Mouse (Mus musculus) CH12.LX (cell line): ENCODE measurements around the gene Ing1. TPM values are rescaled to one million over a fixed set of nuclear protein-coding genes. Genes with fewer than 3 reads are reported as not detected.
"Not testable (repeated sequence)": the region's sequence is repeated elsewhere in the genome, so short reads cannot be mapped to it uniquely, and the experiment has no call there.

Experiments used
- DNase-seq: peaks from one replicate; pipeline ENCODE4 v3.0.0-alpha.2; 2013; ENCODE audit errors: extremely low read depth
- H3K27ac ChIP-seq: 2 replicates; pipeline ENCODE4 v1.5.1; 2012; ENCODE audit warnings: low read depth, mild to moderate bottlenecking, control low read depth, moderate library complexity; ENCODE audit not compliant: insufficient read depth
- H3K27me3 ChIP-seq: replicated peaks from 2 replicates; pipeline ENCODE3; 2012; ENCODE audit warnings: inconsistent platforms
- H3K36me3 ChIP-seq, 2 experiments: replicated peaks in 1 of 2; 2 replicates each; pipeline versions ENCODE3 to v1.6.1; 2012; ENCODE audit warnings: inconsistent platforms in 1 of 2, low read length in 1 of 2, mild to moderate bottlenecking in 1 of 2, mixed read lengths in 1 of 2, moderate library complexity in 1 of 2; ENCODE audit not compliant: control insufficient read depth in 1 of 2, insufficient read depth in 1 of 2
- H3K4me1 ChIP-seq, 2 experiments: 2 replicates each; pipeline ENCODE4 v1.6.1; 2012; ENCODE audit warnings: inconsistent platforms in 1 of 2, moderate library complexity in 1 of 2; ENCODE audit not compliant: insufficient read depth in 2 of 2, control insufficient read depth in 1 of 2
- H3K4me2 ChIP-seq: 2 replicates; pipeline ENCODE4 v1.6.1; 2012; ENCODE audit warnings: low read depth, mild to moderate bottlenecking, control low read depth; ENCODE audit not compliant: poor library complexity, insufficient read depth, severe bottlenecking
- H3K4me3 ChIP-seq, 3 experiments: fragments of 150-350 bp in 1 of 3; sonication (generic) in 1 of 3; replicated peaks in 1 of 3; 2 replicates each; pipeline versions ENCODE3 to v1.5.1; 2011 to 2012; ENCODE audit warnings: low read depth in 2 of 3, low read length in 2 of 3, mild to moderate bottlenecking in 2 of 3, moderate library complexity in 2 of 3, control low read depth in 1 of 3, improper control_type of control experiment in 1 of 3, inconsistent platforms in 1 of 3, mixed read lengths in 1 of 3; ENCODE audit not compliant: poor library complexity in 1 of 3
- H3K79me2 ChIP-seq: replicated peaks from 2 replicates; pipeline ENCODE4 v1.6.1; 2012; ENCODE audit warnings: mild to moderate bottlenecking, moderate library complexity; ENCODE audit not compliant: control insufficient read depth, poor library complexity, insufficient read depth, severe bottlenecking; ENCODE audit errors: extremely low read depth
- H3K9ac ChIP-seq: 2 replicates; pipeline ENCODE4 v1.6.1; 2012; ENCODE audit warnings: low read depth, mild to moderate bottlenecking, control low read depth, moderate library complexity; ENCODE audit not compliant: insufficient read depth
- H3K9me3 ChIP-seq: replicated peaks from 2 replicates; pipeline ENCODE3; 2012; ENCODE audit warnings: low read length, inconsistent platforms, mixed read lengths
- BHLHE40 ChIP-seq: IDR thresholded peaks from 2 replicates; pipeline ENCODE4 v1.6.1; 2011; ENCODE audit warnings: mild to moderate bottlenecking, low read depth, low read length, improper control_type of control experiment
- CHD1 ChIP-seq: IDR thresholded peaks from 2 replicates; pipeline ENCODE4 v1.6.1; 2012; ENCODE audit warnings: low read depth, low read length, improper control_type of control experiment, inconsistent platforms
- CHD2 ChIP-seq: IDR thresholded peaks from 2 replicates; pipeline ENCODE4 v1.6.1; 2011; ENCODE audit warnings: low read length, improper control_type of control experiment
- ETS1 ChIP-seq: conservative IDR thresholded peaks from 2 replicates; pipeline ENCODE4 v1.6.1; 2012; ENCODE audit warnings: low read depth, mild to moderate bottlenecking, inconsistent platforms, low read length, improper control_type of control experiment, moderate library complexity
- GABPA ChIP-seq: IDR thresholded peaks from 2 replicates; pipeline ENCODE4 v1.6.1; 2012; ENCODE audit warnings: low read depth, low read length, improper control_type of control experiment, inconsistent platforms; ENCODE audit not compliant: insufficient replicate concordance
- HCFC1 ChIP-seq: IDR thresholded peaks from 2 replicates; pipeline ENCODE4 v1.6.1; 2012; ENCODE audit warnings: low read depth, mild to moderate bottlenecking, inconsistent platforms, low read length, improper control_type of control experiment
- JUND ChIP-seq: conservative IDR thresholded peaks from 2 replicates; pipeline ENCODE4 v1.6.1; 2011; ENCODE audit warnings: low read depth, low read length, improper control_type of control experiment
- MAX ChIP-seq: IDR thresholded peaks from 2 replicates; pipeline ENCODE4 v1.6.1; 2011; ENCODE audit warnings: low read length, improper control_type of control experiment
- MEF2A ChIP-seq: IDR thresholded peaks from 2 replicates; pipeline ENCODE4 v1.6.1; 2014; ENCODE audit warnings: low read depth, mild to moderate bottlenecking, inconsistent platforms, low read length, improper control_type of control experiment, borderline replicate concordance
- MXI1 ChIP-seq: IDR thresholded peaks from 2 replicates; pipeline ENCODE4 v1.6.1; 2011; ENCODE audit warnings: mild to moderate bottlenecking, low read depth, low read length, improper control_type of control experiment
- POLR2A ChIP-seq: IDR thresholded peaks from 2 replicates; pipeline ENCODE4 v1.6.1; 2011; ENCODE audit warnings: low read depth, mild to moderate bottlenecking, improper control_type of control experiment, low read length
- RAD21 ChIP-seq: IDR thresholded peaks from 2 replicates; pipeline ENCODE4 v1.6.1; 2011; ENCODE audit warnings: low read depth, mild to moderate bottlenecking, low read length, improper control_type of control experiment, moderate library complexity
- UBTF ChIP-seq: IDR thresholded peaks from 2 replicates; pipeline ENCODE4 v1.6.1; 2012; ENCODE audit warnings: low read depth, mild to moderate bottlenecking, inconsistent platforms, low read length, improper control_type of control experiment, moderate library complexity
- USF1 ChIP-seq: IDR thresholded peaks from 2 replicates; pipeline ENCODE4 v1.6.1; 2014; ENCODE audit warnings: low read depth, mild to moderate bottlenecking, inconsistent platforms, low read length, improper control_type of control experiment
- USF2 ChIP-seq: conservative IDR thresholded peaks from 2 replicates; pipeline ENCODE4 v1.6.1; 2011; ENCODE audit warnings: low read depth, low read length, improper control_type of control experiment
- ZNF384 ChIP-seq: IDR thresholded peaks from 2 replicates; pipeline ENCODE4 v1.6.1; 2012; ENCODE audit warnings: low read depth, low read length, improper control_type of control experiment, inconsistent platforms
- dilution Hi-C: fragments of 300-500 bp; cut with MboI; formaldehyde crosslinking; loops from 2 replicates; pipeline ENCODE4 v1.14.3; 2020; ENCODE audit warnings: low sequenced_read_pairs; ENCODE audit not compliant: extremely low pct_unique_long_range_greater_than_20kb, extremely low pct_ligation_motif_present
- in situ Hi-C: fragments of 300-500 bp; cut with MboI; formaldehyde crosslinking; loops from 3 replicates; pipeline ENCODE4 v1.14.3; 2019; ENCODE audit warnings: low sequenced_read_pairs, low pct_ligation_motif_present, low pct_unique_long_range_greater_than_20kb, mixed read lengths
- polyA plus RNA-seq: library from polyadenylated mRNA; unstranded; fragments of >175 nt; gene quantifications from 2 replicates; pipeline ENCODE4 v1.2.1, GENCODE M21; 2012; ENCODE audit warnings: low read depth; ENCODE audit not compliant: insufficient read length
- total RNA-seq, 2 experiments: library from RNA; depleted of rRNA; stranded (reverse); fragments of 300-350 nt in 1 of 2; fragments of >200 nt in 1 of 2; gene quantifications; 2 replicates each; pipeline ENCODE4 v1.2.3; 2012 to 2014

Ing1 gene
- total and polyA plus RNA-seq, 3 experiments, result 30.9 to 47.8 (median 33.8) TPM

DNA sequence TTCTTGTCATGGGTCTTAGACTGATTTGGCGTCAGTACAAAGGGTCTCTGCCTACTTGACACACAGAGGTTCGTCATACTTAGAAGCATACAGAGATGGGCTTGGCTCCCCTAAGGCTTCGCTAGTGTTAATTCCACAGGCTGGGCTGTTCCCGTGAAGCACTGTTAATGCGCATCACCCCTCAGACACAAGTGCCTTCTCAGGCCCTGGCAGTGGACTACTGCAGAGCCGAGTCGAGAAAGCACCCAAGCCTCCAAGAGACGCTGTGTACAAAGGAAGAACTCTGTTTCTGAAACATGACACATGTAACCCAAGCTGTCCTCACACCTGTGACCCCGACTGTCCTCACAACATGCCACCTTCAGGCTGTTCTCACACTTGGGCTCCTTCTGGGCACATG, 4.8 kb downstream of the Ing1 start:
- Histone ChIP-seq H3K27me3 (no peaks in the 10 kb centered on the region), H3K4me1 (peaks cover 18 to 39% of the 10 kb centered on the region in 2 experiments), H3K27ac (no peak overlapping the region), H3K36me3 (peaks cover 17 to 41% of the 10 kb centered on the region in 2 experiments), H3K9ac (no peak overlapping the region), H3K4me3 (no peak overlapping the region), H3K4me2 (no peak overlapping the region), H3K9me3 (peaks cover 4% of the 10 kb centered on the region), H3K79me2 (peaks cover 45% of the 10 kb centered on the region)
- DNase-seq, result no peak
- dilution Hi-C loops (no loop called here), in situ Hi-C loops (no loop called here)
- no peak for TF ChIP-seq MEF2A
- TF ChIP-seq JUND, result no peak
- no peak for TF ChIP-seq BHLHE40
- TF ChIP-seq MXI1, result no peak
- TF ChIP-seq UBTF, result no peak
- no peak for TF ChIP-seq CHD2
- no peak for TF ChIP-seq HCFC1
- TF ChIP-seq RAD21, result no peak
- no peak for TF ChIP-seq USF1
- TF ChIP-seq USF2, result no peak

DNA sequence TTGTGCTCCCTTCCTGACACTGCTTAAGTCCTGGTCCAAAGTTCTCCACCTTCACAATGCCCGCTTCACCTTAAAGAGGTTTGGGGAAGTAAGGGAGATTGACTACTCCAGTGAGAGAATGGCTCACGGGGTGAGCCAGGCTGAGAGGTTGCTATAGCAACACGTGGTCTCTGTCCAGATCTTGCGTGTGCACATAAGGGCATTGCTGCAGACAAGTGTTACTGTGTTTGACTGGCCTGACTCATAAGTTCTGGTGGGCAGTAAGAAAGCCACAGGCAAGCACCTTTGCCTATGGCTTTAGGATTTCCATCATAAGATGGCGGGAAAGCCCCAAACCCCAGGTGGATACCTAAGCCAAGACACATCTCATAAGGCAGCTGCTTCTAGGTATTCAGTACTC, 8.9 kb downstream of the Ing1 start:
- Histone ChIP-seq H3K79me2 (peaks cover 29% of the 10 kb centered on the region), H3K9me3 (peaks cover 6% of the 10 kb centered on the region), H3K27ac (no peak overlapping the region), H3K9ac (no peak overlapping the region), H3K4me3 (peak overlapping the region in 1 of 3 experiments; percentile 11), H3K4me1 (peaks cover 18 to 38% of the 10 kb centered on the region in 2 experiments), H3K36me3 (peaks cover 24 to 49% of the 10 kb centered on the region in 2 experiments), H3K4me2 (peak overlapping the region; percentile 41; the same call in 1 of the 2 replicates), H3K27me3 (no peaks in the 10 kb centered on the region)
- DNase-seq, result peak; percentile 57
- in situ Hi-C loops (no loop called here), dilution Hi-C loops (no loop called here)
- TF ChIP-seq BHLHE40 (peak; percentile 22; the same call in 1 of the 2 replicates), CHD1 (no peak), MXI1 (0 out of 2 replicates have a peak, but pooled peaks have one; percentile 45), ETS1 (peak; percentile 23; the same call in 1 of the 2 replicates)

DNA sequence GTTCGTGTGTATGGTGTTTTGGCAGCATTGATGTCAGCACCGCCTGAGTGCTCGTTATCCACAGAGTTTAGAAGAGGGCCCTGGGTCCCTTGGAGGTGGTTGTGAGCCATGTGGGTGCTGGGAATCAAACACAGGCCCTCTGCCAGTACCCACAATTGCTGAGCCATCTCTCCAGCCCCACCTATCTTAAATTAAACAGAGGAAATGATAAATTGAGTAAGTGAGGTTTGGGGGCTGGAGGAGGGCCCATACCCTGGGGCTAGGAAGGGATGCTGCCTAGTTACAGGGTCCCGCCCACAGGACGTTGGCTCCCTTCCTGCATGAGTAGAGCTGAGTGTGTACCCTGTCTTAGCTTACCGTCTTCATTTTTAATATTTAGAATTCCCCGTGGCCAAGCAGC, 9.3 kb downstream of the Ing1 start:
- peaks cover 17 to 36% of the 10 kb centered on the region in 2 experiments for H3K4me1 ChIP-seq
- no peak overlapping the region for H3K4me2 ChIP-seq
- H3K4me3 ChIP-seq, result no peak overlapping the region
- TF ChIP-seq GABPA, result no peak
- no peak for TF ChIP-seq UBTF
- TF ChIP-seq MAX, result no peak
- TF ChIP-seq HCFC1, result no peak
- no peak for TF ChIP-seq USF2
- no peak for TF ChIP-seq ZNF384
- no peak for TF ChIP-seq POLR2A
- TF ChIP-seq, all 38 proteins: peak for 0
- Histone ChIP-seq H3K27me3 (no peaks in the 10 kb centered on the region), H3K36me3 (peaks cover 24 to 49% of the 10 kb centered on the region in 2 experiments), H3K79me2 (peaks cover 24% of the 10 kb centered on the region), H3K27ac (no peak overlapping the region), H3K9me3 (peaks cover 6% of the 10 kb centered on the region), H3K9ac (no peak overlapping the region)
- dilution Hi-C loops, result no loop called here
- in situ Hi-C loops, result no loop called here
- DNase-seq, result no peak

DNA sequence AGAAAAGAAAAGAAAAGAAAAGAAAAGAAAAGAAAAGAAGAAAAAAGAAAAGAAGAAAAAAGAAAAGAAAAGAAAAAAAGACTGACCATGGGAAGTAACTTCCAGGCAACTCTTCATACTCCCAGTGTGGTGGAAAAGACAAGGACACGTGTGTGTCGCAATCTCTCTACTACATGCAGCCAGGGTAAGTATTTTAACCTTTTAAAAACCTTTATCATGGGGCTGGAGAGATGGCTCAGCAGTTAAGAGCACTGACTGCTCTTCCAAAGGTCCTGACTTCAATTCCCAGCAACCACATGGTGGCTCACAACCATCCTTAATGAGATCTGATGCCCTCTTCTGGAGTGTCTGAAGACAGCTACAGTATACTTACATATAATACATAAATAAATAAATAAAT, 12.8 kb downstream of the Ing1 start:
- H3K4me2 ChIP-seq, H3K9ac ChIP-seq, dilution Hi-C loops, H3K27me3 ChIP-seq, H3K4me3 ChIP-seq, in situ Hi-C loops, H3K79me2 ChIP-seq, DNase-seq, H3K27ac ChIP-seq, H3K9me3 ChIP-seq: not testable (repeated sequence)
- Histone ChIP-seq H3K36me3 (peaks cover 10 to 26% of the 10 kb centered on the region in 2 experiments), H3K4me1 (peaks cover 30 to 59% of the 10 kb centered on the region in 2 experiments)
